Mouse (Mus musculus) kidney, adult 2 months (tissue): ENCODE data around the gene Fbxl12. TPM values are rescaled to one million over a fixed set of nuclear protein-coding genes. Genes with fewer than 3 reads are reported as not detected.

Source experiments
- DNase-seq: peaks from one replicate; pipeline ENCODE4 v3.0.0; 2021
- H3K27ac ChIP-seq: fragments of 200-500 bp; 2 replicates; pipeline ENCODE4 v1.5.1; 2012; ENCODE audit warnings: low read depth, low read length, control low read depth, inconsistent platforms; ENCODE audit not compliant: insufficient read depth
- H3K27me3 ChIP-seq: fragments of 200-500 bp; replicated peaks from 2 replicates; pipeline ENCODE4 v1.6.1; 2012; ENCODE audit warnings: mild to moderate bottlenecking, moderate library complexity, low read length, inconsistent platforms; ENCODE audit not compliant: control insufficient read depth, insufficient read depth
- H3K36me3 ChIP-seq: fragments of 200-500 bp; 2 replicates; pipeline ENCODE4 v1.6.1; 2012; ENCODE audit warnings: mild to moderate bottlenecking, moderate library complexity, low read length, inconsistent platforms; ENCODE audit not compliant: control insufficient read depth, insufficient read depth
- H3K4me1 ChIP-seq: fragments of 200-500 bp; 2 replicates; pipeline ENCODE4 v1.6.1; 2011; ENCODE audit warnings: low read length; ENCODE audit not compliant: control insufficient read depth, insufficient read depth
- H3K4me3 ChIP-seq: fragments of 200-500 bp; 2 replicates; pipeline ENCODE4 v1.5.1; 2011; ENCODE audit warnings: mild to moderate bottlenecking, low read depth, low read length, control low read depth; ENCODE audit not compliant: insufficient read depth
- CTCF ChIP-seq: fragments of 200-500 bp; conservative IDR thresholded peaks from 2 replicates; pipeline ENCODE4 v1.5.1; 2011; ENCODE audit warnings: low read depth, mild to moderate bottlenecking, control low read depth, low read length, moderate library complexity, mixed read lengths; ENCODE audit not compliant: insufficient read depth, insufficient read length
- POLR2A ChIP-seq: fragments of 200-500 bp; IDR thresholded peaks from one replicate; pipeline ENCODE4 v1.6.1; 2011; ENCODE audit warnings: low read depth, low read length, control low read depth
- WGBS: fragments of 180-500 bp; shearing (Covaris S2); methylation state at CpG from one replicate; pipeline ENCODE4 v1.1.7; 2018; 5-methylcytosine and 5-hydroxymethylcytosine counted together
- polyA plus RNA-seq: library from polyadenylated mRNA; depleted of rRNA; stranded (reverse); fragments of >200 nt; gene quantifications from 2 replicates; pipeline ENCODE4 v1.2.3, GENCODE M21; 2012

Fbxl12 gene
- polyA plus RNA-seq, 1 experiment = 22.0 TPM

DNA sequence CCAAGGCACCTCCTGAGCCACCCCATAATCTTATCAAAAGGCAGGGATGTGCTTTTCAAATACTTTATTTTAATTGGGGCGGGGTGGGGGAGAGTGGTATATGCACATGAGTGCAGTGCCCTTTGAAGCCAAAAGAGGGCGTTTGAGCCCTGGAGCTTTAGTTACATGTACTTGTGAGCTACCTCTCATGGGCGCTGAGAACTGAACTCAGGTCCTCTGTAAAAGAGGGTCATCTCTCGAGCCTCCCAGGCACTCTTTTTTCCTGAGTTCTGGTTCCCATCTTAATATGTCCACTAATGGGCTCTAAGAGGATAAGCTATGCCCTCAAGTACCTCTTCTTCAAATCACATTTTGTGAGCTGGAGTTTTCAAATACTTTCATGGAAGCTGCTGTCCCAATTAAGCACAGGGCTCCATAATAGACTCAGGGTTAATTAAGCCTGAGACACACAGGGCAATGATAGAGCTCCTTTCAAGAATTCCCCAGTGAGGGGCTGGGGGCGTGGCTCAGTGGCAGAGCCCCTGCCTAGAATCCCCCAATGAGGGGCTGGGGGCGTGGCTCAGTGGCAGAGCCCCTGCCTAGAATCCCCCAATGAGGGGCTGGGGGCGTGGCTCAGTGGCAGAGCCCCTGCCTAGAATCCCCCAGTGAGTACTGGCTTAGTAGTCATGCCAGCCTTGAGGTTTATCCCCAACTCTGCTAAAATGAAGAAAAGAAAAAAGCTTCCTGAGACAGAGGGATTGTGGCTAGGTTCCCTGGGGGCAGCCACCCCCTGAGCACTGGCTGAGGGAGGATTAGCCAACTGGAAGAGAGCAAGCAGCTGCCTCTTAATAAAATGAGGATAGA is 37.2 kb upstream of the Fbxl12 start:
- Histone ChIP-seq H3K27ac (no peak overlapping the region), H3K27me3 (no peaks in the 10 kb centered on the region), H3K36me3 (no peaks in the 10 kb centered on the region), H3K4me3 (no peak overlapping the region), H3K4me1 (no peaks in the 10 kb centered on the region)
- TF ChIP-seq POLR2A (no peak), CTCF (no peak)
- DNase-seq = no peak
- WGBS = 54% methylated on average over 7 of the region's 7 CpGs

DNA sequence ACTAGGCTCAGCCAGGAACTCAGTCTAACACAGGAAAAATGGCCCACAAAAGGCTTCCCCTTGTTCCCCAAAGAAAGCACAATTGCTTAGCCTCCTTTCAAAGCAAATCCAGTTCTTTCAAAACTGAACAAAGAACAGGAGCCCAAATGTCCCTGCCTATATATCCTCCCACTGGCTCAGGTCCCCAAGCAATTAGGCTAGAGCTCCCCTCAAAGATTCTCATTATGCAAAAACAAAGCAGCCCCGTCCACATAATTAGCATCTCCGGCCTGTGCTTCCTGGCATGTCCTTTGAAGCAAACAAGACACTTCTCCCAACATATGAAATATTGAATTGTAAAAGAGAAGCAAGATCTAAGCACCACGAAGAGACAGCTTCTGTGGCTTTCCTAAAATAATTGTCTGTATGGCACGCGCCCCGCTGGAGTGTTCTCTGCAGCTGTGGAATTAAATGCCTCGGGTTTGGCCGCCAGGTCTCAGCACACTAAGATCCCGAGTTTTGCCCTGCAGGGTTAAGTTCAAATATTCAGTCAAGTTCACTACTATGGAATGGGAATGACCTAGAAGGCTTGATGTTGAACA is 35.9 kb upstream of the Fbxl12 start:
- no peak overlapping the region for H3K27ac ChIP-seq
- WGBS = 74% methylated on average over 9 of the region's 9 CpGs
- H3K4me3 ChIP-seq = no peak overlapping the region
- no peaks in the 10 kb centered on the region for H3K27me3 ChIP-seq
- H3K4me1 ChIP-seq = no peaks in the 10 kb centered on the region
- TF ChIP-seq CTCF (no peak), POLR2A (no peak)
- DNase-seq = no peak
- H3K36me3 ChIP-seq = no peaks in the 10 kb centered on the region

DNA sequence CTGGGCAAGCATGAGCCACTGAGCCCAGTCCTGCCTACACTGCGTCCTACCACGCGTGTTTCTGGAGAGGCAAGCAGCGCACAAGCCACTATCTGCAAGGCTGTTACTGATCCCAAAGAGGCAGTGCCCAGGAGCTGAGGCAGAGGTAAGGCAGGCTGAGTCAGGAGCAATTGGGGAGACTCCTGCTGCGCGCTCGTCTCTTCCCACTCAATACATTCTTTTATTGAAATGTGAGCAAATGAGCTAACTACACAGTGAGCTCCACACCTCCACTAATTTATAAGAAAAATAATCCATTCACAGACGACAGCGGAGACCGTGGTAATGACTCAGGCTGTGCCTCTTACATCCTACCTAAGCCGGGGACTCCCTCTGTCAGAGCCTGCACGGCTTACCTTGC is 33.3 kb upstream of the Fbxl12 start:
- no peak overlapping the region for H3K27ac ChIP-seq
- no peak overlapping the region for H3K4me3 ChIP-seq
- H3K36me3 ChIP-seq = no peaks in the 10 kb centered on the region
- no peak for TF ChIP-seq POLR2A
- TF ChIP-seq CTCF = no peak
- 93% methylated on average over 12 of the region's 12 CpGs for WGBS
- no peak for DNase-seq
- H3K27me3 ChIP-seq = no peaks in the 10 kb centered on the region
- no peaks in the 10 kb centered on the region for H3K4me1 ChIP-seq

DNA sequence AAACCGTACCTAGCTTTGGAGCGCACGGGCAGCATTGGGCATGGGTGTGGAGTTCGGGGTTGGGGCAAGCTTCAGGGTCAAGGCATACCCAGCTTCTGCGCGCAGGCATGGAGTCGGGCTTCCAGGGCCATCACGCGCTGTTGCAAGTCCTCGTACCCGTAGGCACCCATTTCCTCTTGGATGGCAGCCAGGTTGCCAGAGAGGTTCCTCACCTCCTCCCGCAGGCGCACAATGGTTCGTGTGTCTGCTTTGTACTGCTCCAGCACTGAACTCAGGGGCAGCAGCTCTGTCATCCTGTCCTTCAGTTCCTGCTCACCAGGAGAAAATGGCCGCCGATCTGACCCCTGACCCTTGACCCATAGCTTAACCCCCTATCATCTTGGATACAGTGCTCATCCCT is 27.5 kb upstream of the Fbxl12 start:
- Histone ChIP-seq H3K4me1 (no peaks in the 10 kb centered on the region), H3K27ac (no peak overlapping the region), H3K36me3 (no peaks in the 10 kb centered on the region), H3K27me3 (no peaks in the 10 kb centered on the region), H3K4me3 (no peak overlapping the region)
- 77% methylated on average over 16 of the region's 16 CpGs for WGBS
- TF ChIP-seq POLR2A (no peak), CTCF (no peak)
- DNase-seq = no peak

DNA sequence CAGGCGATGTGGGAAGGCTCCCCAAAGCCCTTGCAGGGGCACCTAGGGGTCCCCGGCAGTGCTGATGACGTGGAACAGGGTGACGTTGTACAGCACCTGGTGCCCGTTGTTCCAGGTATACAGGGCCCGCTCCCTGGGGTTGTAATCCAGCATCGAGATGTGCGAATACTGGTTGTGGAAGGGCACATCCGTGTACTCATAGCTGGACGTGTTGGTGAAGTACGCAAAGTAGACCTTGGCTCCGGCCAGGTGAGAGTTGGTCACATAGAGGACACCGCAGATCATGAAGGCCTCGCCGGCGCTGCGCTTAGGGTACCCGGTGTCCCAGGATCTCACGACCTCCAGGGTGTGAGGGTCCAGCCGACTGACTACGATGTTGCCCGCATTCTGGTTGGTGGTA is 23.5 kb upstream of the Fbxl12 start:
- no peak for DNase-seq
- 93% methylated on average over 22 of the region's 22 CpGs for WGBS
- no peak overlapping the region for H3K4me3 ChIP-seq

DNA sequence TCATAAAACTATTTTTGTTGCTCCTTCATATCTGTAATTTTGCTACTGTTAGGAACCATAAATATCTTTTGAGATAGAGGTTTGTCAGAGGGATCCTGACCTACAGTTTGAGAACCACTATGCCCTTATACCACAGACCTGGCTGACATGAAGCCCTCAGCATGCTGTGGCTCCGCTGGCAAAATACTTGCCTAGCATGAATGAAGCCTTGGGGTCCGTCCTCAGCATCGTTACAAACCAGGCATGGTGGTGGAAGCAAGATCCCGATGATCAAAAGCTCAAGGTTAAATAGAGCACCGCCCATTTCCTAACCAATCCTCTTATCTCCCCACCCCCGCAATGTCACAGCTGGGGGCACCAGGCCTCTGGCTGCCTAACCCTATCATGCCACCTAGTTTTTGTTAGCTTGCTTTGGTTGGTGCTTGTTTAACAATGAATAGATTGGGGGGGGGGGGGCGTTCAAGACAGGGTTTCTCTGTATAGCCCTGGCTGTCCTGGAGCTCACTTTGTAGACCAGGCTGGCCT is 22.0 kb upstream of the Fbxl12 start:
- no peak overlapping the region for H3K27ac ChIP-seq
- H3K4me3 ChIP-seq = no peak overlapping the region
- no peak for DNase-seq
- WGBS = 16% methylated on average over 7 of the region's 7 CpGs
- no peaks in the 10 kb centered on the region for H3K27me3 ChIP-seq
- TF ChIP-seq CTCF = no peak
- TF ChIP-seq POLR2A = no peak
- H3K4me1 ChIP-seq = no peaks in the 10 kb centered on the region
- H3K36me3 ChIP-seq = no peaks in the 10 kb centered on the region

More for the DNA sequence above, 23.5 kb upstream of the Fbxl12 start:
- TF ChIP-seq POLR2A (no peak), CTCF (no peak)
- Histone ChIP-seq H3K27ac (no peak overlapping the region), H3K36me3 (no peaks in the 10 kb centered on the region), H3K27me3 (no peaks in the 10 kb centered on the region), H3K4me1 (no peaks in the 10 kb centered on the region)

DNA sequence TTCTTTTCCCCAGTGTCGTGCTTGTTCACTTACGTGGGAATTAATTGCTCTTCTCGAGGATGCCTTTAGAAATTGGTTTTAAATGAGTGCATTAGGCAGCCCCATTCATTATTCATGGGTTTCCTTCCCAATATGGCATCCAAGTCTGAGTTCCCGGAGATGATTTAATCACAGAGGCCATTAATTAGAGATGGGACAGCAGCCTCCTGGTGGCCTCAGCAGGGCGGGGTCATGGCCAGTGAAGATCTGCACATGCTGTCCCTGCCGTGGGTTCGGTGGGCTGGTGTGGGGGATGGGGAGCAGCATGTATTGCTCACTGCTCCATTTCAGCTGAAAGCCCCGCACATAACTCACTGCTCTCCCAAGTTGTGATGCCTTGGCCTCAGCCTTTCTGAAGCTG is 21.4 kb upstream of the Fbxl12 start:
- WGBS = 21% methylated on average over 8 of the region's 8 CpGs
- no peaks in the 10 kb centered on the region for H3K27me3 ChIP-seq
- no peaks in the 10 kb centered on the region for H3K36me3 ChIP-seq
- no peak overlapping the region for H3K27ac ChIP-seq
- H3K4me1 ChIP-seq = no peaks in the 10 kb centered on the region
- TF ChIP-seq CTCF = no peak
- no peak for TF ChIP-seq POLR2A
- no peak for DNase-seq
- no peak overlapping the region for H3K4me3 ChIP-seq
